Mouse (Mus musculus) spleen, adult 18-20 months (tissue): ENCODE data around the gene Mfsd10.

Experiments used
- DNase-seq, 2 experiments: peaks; one replicate each; pipeline ENCODE4 v3.0.0; 2022; ENCODE audit warnings: mixed read lengths in 2 of 2

The Mfsd10 gene

DNA sequence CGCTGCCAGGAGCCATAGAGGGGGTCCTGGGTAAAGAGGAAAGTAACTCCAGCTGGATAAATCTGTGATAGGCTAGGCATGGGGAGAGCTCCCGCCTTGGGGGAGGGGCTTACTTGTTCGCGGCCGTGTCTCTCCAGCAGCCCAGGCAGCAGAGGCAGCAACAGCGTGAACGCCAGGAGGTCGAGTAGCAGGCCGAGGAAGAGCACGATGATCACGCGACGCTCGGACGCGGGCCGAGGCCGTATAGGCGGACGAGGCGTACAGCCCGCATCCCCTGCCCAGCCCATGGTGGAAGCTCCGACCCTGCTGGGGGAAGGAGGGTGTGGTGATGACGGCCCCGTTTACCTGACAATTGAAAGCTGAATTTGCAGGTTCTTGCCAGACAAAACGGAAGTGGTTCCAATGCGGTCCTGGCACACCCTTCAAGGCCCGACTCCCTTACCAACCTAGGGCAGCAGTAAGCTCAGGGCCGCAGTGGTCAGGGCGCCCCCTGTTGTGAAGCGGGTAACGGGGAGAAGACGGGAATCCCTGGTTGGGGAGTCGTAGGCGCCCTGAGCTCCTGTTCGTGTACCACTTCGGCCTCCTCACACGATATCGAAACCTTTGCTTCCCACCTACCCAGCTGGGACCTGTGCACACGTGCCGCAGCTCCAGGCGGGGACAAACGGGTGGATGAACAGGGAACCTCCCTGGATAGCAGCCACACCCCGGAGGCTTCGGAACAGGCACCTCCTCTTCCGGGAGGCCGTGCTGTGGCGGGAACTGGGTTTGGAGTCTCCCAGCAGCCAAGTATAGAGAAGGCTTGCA lies at the start of gene Mfsd10:
Gene Mfsd10 (minus strand): TSS at position 732 of the 807 bp plus-strand sequence.
- DNase-seq: peak; percentile 57 to 70

GRCm38 (mm10) chr5:34670280-34670679 lies 33.3 kb upstream of the Mfsd10 start:
- no peak for DNase-seq

DNA sequence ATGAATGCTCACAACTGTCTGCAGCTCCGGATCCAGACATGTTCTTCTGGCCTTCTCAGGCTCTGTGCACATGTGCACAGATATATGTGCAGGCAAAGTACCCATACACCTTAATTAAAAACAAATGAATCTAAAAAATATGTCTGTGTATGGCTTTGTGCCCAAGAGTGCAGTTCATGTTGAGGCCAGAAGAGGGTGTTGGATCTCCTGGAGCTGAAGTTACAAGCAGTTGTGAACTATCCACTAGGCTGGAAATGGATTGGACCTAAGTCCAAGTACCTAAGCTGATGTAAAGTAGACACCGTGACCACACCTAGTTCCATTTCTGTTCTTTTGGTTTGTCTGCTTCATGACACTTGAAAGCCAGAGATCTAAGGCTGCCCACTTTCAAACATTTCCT lies 32.5 kb upstream of the Mfsd10 start:
- no peak for DNase-seq

DNA sequence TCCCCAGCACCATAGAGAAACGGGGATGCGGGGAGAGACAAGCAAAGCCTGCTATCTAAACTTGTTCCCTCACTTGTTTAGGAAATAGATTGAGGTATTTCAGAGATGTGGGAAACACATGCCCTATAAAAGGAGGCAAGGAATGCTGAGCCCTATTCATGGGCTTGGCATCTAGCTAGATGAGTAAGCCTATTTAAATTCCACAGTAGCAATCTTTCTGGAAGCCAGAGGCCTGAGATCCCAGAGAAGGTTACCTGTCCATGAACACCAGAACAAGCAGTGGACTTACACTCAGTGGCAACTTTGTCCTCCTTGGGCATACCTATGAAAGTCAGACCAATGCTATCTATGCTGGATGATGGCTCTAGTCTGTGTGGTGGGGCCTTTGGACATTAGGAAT lies 26.2 kb upstream of the Mfsd10 start:
- DNase-seq: no peak

DNA sequence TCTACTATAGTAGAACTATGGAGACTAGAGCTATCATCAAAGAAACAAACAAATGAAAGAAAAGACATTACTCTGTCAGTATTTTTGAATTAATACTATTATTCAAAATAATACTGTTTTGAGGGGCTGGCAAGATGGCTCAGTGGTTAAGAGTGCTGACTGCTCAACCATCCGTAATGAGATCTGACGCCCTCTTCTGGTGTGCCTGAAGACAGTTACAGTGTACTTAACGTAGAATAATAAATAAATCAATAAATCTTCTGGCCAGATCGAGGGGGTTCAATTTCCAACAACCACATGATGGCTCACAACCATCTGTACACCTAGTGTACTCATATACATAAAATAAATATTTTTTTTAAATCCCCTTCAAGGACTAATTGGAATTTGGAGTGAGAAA lies 24.9 kb upstream of the Mfsd10 start:
- DNase-seq: no peak

DNA sequence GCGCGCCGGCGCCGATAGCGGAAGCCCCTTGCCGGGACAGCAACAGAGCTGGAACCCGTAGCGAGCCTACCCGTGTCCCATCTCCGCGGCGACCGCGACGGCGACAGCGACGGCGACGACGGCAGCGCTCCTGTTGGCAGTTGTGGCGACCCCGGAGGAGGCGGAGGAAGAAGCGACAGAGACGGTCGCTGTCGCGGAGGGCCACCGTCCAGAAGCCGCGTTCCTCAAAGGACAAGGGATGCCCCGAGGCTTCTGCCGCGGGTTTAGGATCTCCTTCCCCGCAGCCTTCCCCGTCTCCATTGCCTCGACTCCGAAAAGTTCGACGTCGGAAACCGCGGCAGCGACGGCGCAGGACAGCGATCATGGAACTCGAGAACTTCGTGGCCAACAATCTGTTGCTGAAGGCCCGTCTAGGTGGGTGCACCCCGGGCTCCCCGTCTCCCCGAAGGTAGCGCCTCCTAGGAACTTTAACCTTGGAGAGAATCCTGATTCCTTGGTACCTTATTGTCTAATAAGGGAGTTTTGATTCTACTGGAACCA lies 23.6 kb upstream of the Mfsd10 start:
- DNase-seq: no peak

DNA sequence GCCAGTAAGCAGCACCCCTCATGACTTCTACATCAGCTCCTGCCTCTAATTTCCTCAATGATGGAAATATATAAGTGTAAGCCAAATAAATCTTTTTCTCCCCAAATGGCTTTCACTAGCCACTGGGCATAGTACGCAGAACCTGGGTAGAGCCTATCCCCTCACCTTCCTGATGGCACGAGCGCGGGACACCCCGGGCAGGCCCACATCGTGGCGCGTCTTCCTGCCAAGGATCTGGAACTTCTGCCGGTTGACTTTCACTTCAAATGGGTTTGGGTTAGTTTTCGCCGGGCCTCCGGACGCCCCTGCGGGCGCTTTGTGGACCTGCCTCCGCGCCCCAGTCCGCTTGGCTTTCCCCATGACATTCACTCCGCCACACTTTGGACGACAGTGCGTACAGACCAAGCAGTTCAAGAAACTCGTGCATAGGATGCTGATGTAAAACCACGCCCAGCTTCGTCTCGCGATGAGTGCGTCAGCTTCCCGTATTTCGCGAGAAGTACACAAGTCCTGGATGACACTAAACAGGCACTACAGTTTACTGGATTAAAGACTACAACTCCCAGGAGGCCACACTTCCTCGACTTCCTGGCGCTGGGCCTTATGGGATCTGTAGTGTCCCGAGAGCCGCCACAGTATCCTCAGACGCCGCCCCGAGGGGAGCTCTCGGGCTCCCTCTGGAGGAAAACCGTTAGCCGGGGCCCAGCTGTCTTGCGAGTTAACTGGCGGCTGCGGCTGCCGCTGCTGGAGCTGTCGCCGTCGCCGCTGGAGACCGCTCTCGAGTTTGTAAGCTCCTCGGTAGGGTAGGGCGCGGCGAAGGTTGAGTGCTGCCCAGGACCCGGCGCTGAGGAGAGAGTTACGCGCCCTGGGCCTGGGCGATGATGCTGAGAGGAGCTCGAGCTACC lies 22.9 kb upstream of the Mfsd10 start, which contains the start of the genes Nop14 and Grk4:
Gene Nop14 (minus strand): TSS at position 463 of the 905 bp plus-strand sequence.
Gene Grk4 (plus strand): TSS at position 694 of the 905 bp plus-strand sequence.
- DNase-seq: peak; percentile 95 to 96

DNA sequence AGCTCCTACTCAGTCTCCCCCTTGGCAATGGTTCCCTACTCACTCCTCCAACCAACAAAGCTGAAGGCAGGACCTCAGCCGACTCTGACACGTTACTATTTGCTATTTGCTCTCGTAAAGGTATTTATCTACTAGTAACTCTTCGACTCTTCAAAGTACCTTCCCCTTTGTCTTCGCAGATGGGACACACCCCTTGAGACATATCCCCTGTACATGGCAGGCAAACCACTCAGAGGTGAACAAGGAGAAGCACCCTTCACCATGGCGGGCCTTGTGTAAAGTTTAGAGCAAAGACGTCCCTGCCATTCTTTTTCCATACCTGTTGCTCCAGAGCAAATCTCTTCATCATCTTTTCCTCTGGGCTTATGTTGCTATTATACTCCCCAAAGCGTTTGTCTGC lies 20.5 kb upstream of the Mfsd10 start:
- DNase-seq: no peak

GRCm38 (mm10) chr5:34654881-34655280 lies 17.9 kb upstream of the Mfsd10 start:
- no peak for DNase-seq

- no peak for DNase-seq
These were observed 15.9 kb upstream of the Mfsd10 start for GRCm38 (mm10) chr5:34652961-34653360.

DNA sequence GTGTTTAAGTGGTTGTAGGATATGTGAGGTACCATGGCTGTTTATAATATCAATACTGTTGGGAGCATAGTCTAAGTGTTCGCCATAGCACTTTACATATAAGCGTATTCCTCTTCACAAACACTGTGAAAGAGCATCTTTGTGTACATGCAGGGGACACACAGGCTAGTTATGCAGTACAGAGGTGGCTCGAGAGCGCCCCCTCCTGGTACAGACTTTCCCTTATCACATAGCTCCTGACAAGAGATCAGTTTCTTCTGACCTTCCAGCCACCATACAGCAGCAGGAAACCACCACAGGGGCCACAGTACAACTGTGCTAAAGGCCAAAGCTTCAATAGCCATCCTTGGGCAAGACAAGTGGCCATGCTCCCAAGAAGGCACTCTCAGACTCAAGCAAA lies 10.6 kb upstream of the Mfsd10 start:
- DNase-seq: peak; percentile 49 to 82

- peak in 1 of 2 experiments; percentile 48 for DNase-seq
These were observed 5.9 kb upstream of the Mfsd10 start for GRCm38 (mm10) chr5:34642932-34643331.

- DNase-seq: no peak
These were observed 5.0 kb upstream of the Mfsd10 start for GRCm38 (mm10) chr5:34641991-34642390.

GRCm38 (mm10) chr5:34637591-34638156 lies 662 bp upstream of the Mfsd10 start:
- DNase-seq: no peak

DNA sequence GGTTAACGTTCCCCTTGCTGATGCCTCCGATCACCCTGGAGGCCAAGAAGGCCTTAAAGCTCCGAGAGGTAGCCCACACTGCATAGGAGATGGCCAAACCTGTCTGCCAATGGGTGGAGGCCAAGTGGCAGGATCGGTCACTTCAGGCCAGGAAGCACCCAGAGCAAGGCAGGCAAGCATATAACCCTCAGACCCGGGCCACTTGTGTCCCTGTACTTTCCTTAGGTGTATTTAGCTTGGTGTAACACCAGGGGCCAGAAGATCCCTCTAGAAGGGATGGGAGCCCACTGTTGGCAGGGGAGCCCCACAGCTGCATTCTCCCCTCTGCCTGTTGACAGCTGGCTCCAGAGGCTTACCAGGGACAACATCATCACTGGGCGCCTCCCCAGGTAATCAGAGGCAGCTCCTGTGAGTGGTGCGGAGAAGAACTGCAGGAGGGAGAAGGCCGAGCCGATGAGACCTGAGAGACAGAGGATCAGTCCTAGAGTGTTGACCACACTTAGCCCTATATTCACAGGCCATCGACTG lies 1.3 kb downstream of the Mfsd10 start:
- peak in 1 of 2 experiments; percentile 11 for DNase-seq

- peak in 1 of 2 experiments; percentile 34 for DNase-seq
These were observed 2.1 kb downstream of the Mfsd10 start for GRCm38 (mm10) chr5:34634746-34635400.

DNA sequence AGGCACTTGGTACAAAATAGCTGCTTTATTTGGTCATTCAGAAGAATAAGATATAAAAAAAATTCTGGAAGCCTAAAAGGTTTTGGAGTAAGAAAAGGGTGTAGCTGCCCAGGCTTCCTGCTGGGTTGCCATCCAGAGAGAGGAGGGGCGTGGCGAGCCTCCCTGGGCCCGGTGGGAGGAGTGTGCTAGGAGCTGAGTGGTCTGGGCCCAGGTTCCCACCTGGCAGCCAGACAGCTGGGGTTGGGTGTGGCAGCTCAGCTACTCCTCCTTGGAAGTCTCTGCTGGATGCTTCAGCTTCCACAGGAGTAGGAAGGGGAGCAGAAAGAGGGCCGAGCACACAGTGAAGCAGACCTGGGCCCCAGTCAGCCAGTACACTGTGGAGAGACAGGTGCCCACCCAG lies 3.4 kb downstream of the Mfsd10 start:
- no peak for DNase-seq

DNA sequence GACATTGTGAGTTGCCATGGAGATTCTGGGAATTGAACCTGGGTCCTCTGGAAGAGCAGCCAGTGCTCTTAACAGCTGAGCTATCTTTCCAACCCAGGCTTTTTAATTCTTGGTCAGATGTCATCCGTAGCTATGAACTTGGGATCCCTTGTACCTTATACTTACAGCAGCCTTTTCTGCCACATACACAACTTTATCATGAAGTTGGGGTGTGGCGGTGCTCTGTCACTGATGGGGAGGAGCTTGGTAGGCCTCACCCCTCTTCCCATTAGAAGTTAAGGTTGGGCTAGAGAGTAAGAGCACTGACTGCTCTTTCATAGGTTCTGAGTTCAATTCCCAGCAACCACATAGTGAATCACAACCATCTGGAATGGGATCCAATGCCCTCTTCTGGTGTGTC lies 4.0 kb downstream of the Mfsd10 start:
- no peak for DNase-seq

DNA sequence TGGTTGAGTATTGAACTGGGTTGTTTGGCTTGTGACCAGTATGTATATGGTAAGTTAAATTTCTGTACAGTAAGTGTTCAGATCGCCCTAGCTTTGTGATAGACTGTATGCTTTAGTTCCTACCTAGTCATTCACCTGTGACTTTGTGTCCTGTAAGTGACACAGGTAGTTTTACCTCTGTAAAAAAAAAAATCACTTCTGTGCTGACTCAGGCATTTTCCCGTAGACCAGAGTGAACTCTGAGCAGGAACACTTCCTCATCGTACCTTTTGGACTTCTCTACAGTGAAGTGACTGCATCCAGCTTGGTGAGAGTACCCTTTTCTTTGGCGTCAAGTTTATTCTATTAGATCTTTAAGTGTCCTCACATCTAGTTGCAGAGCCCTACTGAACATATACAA lies 27.0 kb downstream of the Mfsd10 start:
- DNase-seq: no peak

DNA sequence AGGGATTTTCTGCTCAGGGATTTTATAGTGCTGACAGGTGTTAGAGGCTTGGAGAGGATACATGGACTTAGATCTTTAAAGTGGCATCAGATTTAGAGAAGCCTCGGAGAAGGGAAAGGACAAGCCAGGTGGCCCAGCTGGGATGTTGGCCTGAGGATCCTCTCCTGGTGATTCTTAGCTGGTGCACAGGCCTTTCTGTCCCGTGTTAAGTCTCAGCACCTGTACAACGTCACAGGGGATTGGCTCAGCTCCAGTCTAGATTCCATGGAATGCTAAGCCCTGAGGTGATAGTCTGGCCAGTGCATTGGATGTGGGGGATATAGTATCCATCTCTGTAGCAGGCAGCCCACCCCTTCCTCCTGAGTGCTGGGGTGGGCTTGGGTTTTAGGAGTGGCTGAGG lies 28.8 kb downstream of the Mfsd10 start:
- no peak for DNase-seq

- no peak for DNase-seq
These were observed 29.7 kb downstream of the Mfsd10 start for GRCm38 (mm10) chr5:34607100-34607880.
